Mouse (Mus musculus) CH12.LX (cell line): ENCODE measurements around the gene Kidins220. TPM values are rescaled to one million over a fixed set of nuclear protein-coding genes. Genes with fewer than 3 reads are reported as not detected.

Source experiments
- DNase-seq: peaks from one replicate; pipeline ENCODE4 v3.0.0-alpha.2; 2013; ENCODE audit errors: extremely low read depth
- H3K27ac ChIP-seq: 2 replicates; pipeline ENCODE4 v1.5.1; 2012; ENCODE audit warnings: low read depth, mild to moderate bottlenecking, control low read depth, moderate library complexity; ENCODE audit not compliant: insufficient read depth
- H3K27me3 ChIP-seq: replicated peaks from 2 replicates; pipeline ENCODE3; 2012; ENCODE audit warnings: inconsistent platforms
- H3K36me3 ChIP-seq, 2 experiments: replicated peaks in 1 of 2; 2 replicates each; pipeline versions ENCODE3 to v1.6.1; 2012; ENCODE audit warnings: inconsistent platforms in 1 of 2, low read length in 1 of 2, mild to moderate bottlenecking in 1 of 2, mixed read lengths in 1 of 2, moderate library complexity in 1 of 2; ENCODE audit not compliant: control insufficient read depth in 1 of 2, insufficient read depth in 1 of 2
- H3K4me1 ChIP-seq, 2 experiments: 2 replicates each; pipeline ENCODE4 v1.6.1; 2012; ENCODE audit warnings: inconsistent platforms in 1 of 2, moderate library complexity in 1 of 2; ENCODE audit not compliant: insufficient read depth in 2 of 2, control insufficient read depth in 1 of 2
- H3K4me2 ChIP-seq: 2 replicates; pipeline ENCODE4 v1.6.1; 2012; ENCODE audit warnings: low read depth, mild to moderate bottlenecking, control low read depth; ENCODE audit not compliant: poor library complexity, insufficient read depth, severe bottlenecking
- H3K4me3 ChIP-seq, 3 experiments: fragments of 150-350 bp in 1 of 3; sonication (generic) in 1 of 3; replicated peaks in 1 of 3; 2 replicates each; pipeline versions ENCODE3 to v1.5.1; 2011 to 2012; ENCODE audit warnings: low read depth in 2 of 3, low read length in 2 of 3, mild to moderate bottlenecking in 2 of 3, moderate library complexity in 2 of 3, control low read depth in 1 of 3, improper control_type of control experiment in 1 of 3, inconsistent platforms in 1 of 3, mixed read lengths in 1 of 3; ENCODE audit not compliant: poor library complexity in 1 of 3
- H3K79me2 ChIP-seq: replicated peaks from 2 replicates; pipeline ENCODE4 v1.6.1; 2012; ENCODE audit warnings: mild to moderate bottlenecking, moderate library complexity; ENCODE audit not compliant: control insufficient read depth, poor library complexity, insufficient read depth, severe bottlenecking; ENCODE audit errors: extremely low read depth
- H3K9ac ChIP-seq: 2 replicates; pipeline ENCODE4 v1.6.1; 2012; ENCODE audit warnings: low read depth, mild to moderate bottlenecking, control low read depth, moderate library complexity; ENCODE audit not compliant: insufficient read depth
- H3K9me3 ChIP-seq: replicated peaks from 2 replicates; pipeline ENCODE3; 2012; ENCODE audit warnings: low read length, inconsistent platforms, mixed read lengths
- CHD1 ChIP-seq: IDR thresholded peaks from 2 replicates; pipeline ENCODE4 v1.6.1; 2012; ENCODE audit warnings: low read depth, low read length, improper control_type of control experiment, inconsistent platforms
- E2F4 ChIP-seq: IDR thresholded peaks from 2 replicates; pipeline ENCODE4 v1.6.1; 2011; ENCODE audit warnings: low read depth, low read length, improper control_type of control experiment; ENCODE audit not compliant: insufficient replicate concordance
- EP300 ChIP-seq: IDR thresholded peaks from 2 replicates; pipeline ENCODE4 v1.6.1; 2011; ENCODE audit warnings: low read length, improper control_type of control experiment
- ETS1 ChIP-seq: conservative IDR thresholded peaks from 2 replicates; pipeline ENCODE4 v1.6.1; 2012; ENCODE audit warnings: low read depth, mild to moderate bottlenecking, inconsistent platforms, low read length, improper control_type of control experiment, moderate library complexity
- GABPA ChIP-seq: IDR thresholded peaks from 2 replicates; pipeline ENCODE4 v1.6.1; 2012; ENCODE audit warnings: low read depth, low read length, improper control_type of control experiment, inconsistent platforms; ENCODE audit not compliant: insufficient replicate concordance
- HCFC1 ChIP-seq: IDR thresholded peaks from 2 replicates; pipeline ENCODE4 v1.6.1; 2012; ENCODE audit warnings: low read depth, mild to moderate bottlenecking, inconsistent platforms, low read length, improper control_type of control experiment
- IRF4 ChIP-seq: IDR thresholded peaks from 2 replicates; pipeline ENCODE4 v1.6.1; 2014; ENCODE audit warnings: low read depth, mild to moderate bottlenecking, inconsistent platforms, low read length, improper control_type of control experiment
- KAT2A ChIP-seq: IDR thresholded peaks from 2 replicates; pipeline ENCODE4 v1.6.1; 2012; ENCODE audit warnings: low read length, improper control_type of control experiment, inconsistent platforms; ENCODE audit not compliant: insufficient replicate concordance
- MYC ChIP-seq: IDR thresholded peaks from 2 replicates; pipeline ENCODE4 v1.6.1; 2011; ENCODE audit warnings: low read depth, mild to moderate bottlenecking, improper control_type of control experiment, low read length
- NELFE ChIP-seq: IDR thresholded peaks from 2 replicates; pipeline ENCODE4 v1.6.1; 2011; ENCODE audit warnings: low read depth, low read length, improper control_type of control experiment
- NRF1 ChIP-seq: IDR thresholded peaks from 2 replicates; pipeline ENCODE4 v1.6.1; 2014; ENCODE audit warnings: low read depth, mild to moderate bottlenecking, inconsistent platforms, low read length, improper control_type of control experiment, moderate library complexity
- PAX5 ChIP-seq: IDR thresholded peaks from 2 replicates; pipeline ENCODE4 v1.6.1; 2012; ENCODE audit warnings: low read length, inconsistent platforms, mixed read lengths
- POLR2A ChIP-seq: IDR thresholded peaks from 2 replicates; pipeline ENCODE4 v1.6.1; 2011; ENCODE audit warnings: low read depth, mild to moderate bottlenecking, improper control_type of control experiment, low read length
- SMC3 ChIP-seq: IDR thresholded peaks from 2 replicates; pipeline ENCODE4 v1.6.1; 2011; ENCODE audit warnings: low read depth, low read length, improper control_type of control experiment
- TBP ChIP-seq: conservative IDR thresholded peaks from 2 replicates; pipeline ENCODE4 v1.6.1; 2011; ENCODE audit warnings: low read depth, low read length, improper control_type of control experiment
- USF2 ChIP-seq: conservative IDR thresholded peaks from 2 replicates; pipeline ENCODE4 v1.6.1; 2011; ENCODE audit warnings: low read depth, low read length, improper control_type of control experiment
- ZMIZ1 ChIP-seq: IDR thresholded peaks from 2 replicates; pipeline ENCODE4 v1.6.1; 2012; ENCODE audit warnings: low read depth, mild to moderate bottlenecking, inconsistent platforms, low read length, improper control_type of control experiment
- dilution Hi-C: fragments of 300-500 bp; cut with MboI; formaldehyde crosslinking; loops from 2 replicates; pipeline ENCODE4 v1.14.3; 2020; ENCODE audit warnings: low sequenced_read_pairs; ENCODE audit not compliant: extremely low pct_unique_long_range_greater_than_20kb, extremely low pct_ligation_motif_present
- in situ Hi-C: fragments of 300-500 bp; cut with MboI; formaldehyde crosslinking; loops from 3 replicates; pipeline ENCODE4 v1.14.3; 2019; ENCODE audit warnings: low sequenced_read_pairs, low pct_ligation_motif_present, low pct_unique_long_range_greater_than_20kb, mixed read lengths
- polyA plus RNA-seq: library from polyadenylated mRNA; unstranded; fragments of >175 nt; gene quantifications from 2 replicates; pipeline ENCODE4 v1.2.1, GENCODE M21; 2012; ENCODE audit warnings: low read depth; ENCODE audit not compliant: insufficient read length
- total RNA-seq, 2 experiments: library from RNA; depleted of rRNA; stranded (reverse); fragments of 300-350 nt in 1 of 2; fragments of >200 nt in 1 of 2; gene quantifications; 2 replicates each; pipeline ENCODE4 v1.2.3; 2012 to 2014

Kidins220 gene
- total and polyA plus RNA-seq, 3 experiments: 32.4 to 47.8 (median 39.4) TPM

GRCm38 (mm10) chr12:25034338-25034953 is 59.7 kb downstream of the Kidins220 start:
- Histone ChIP-seq H3K4me2 (no peak overlapping the region), H3K4me3 (no peak overlapping the region), H3K9ac (no peak overlapping the region), H3K4me1 (peaks cover 11 to 24% of the 10 kb centered on the region in 2 experiments), H3K27ac (no peak overlapping the region), H3K9me3 (no peaks in the 10 kb centered on the region), H3K27me3 (no peaks in the 10 kb centered on the region), H3K36me3 (peaks cover 31 to 55% of the 10 kb centered on the region in 2 experiments), H3K79me2 (no peaks in the 10 kb centered on the region; the same call in 1 of the 2 replicates)
- no peak for DNase-seq
- dilution Hi-C loops (no loop called here), in situ Hi-C loops (no loop called here)
- TF ChIP-seq PAX5: no peak
- no peak for TF ChIP-seq USF2
- TF ChIP-seq CHD1: no peak
- no peak for TF ChIP-seq MYC
- TF ChIP-seq E2F4: no peak
- no peak for TF ChIP-seq ETS1
- TF ChIP-seq GABPA: no peak
- TF ChIP-seq IRF4: no peak
- TF ChIP-seq EP300: no peak

GRCm38 (mm10) chr12:25036024-25036423 is 61.3 kb downstream of the Kidins220 start:
- Histone ChIP-seq H3K4me1 (peaks cover 11 to 24% of the 10 kb centered on the region in 2 experiments), H3K79me2 (no peaks in the 10 kb centered on the region; the same call in 1 of the 2 replicates), H3K9me3 (no peaks in the 10 kb centered on the region), H3K4me2 (no peak overlapping the region), H3K27me3 (no peaks in the 10 kb centered on the region), H3K36me3 (peaks cover 32 to 56% of the 10 kb centered on the region in 2 experiments), H3K27ac (no peak overlapping the region), H3K9ac (no peak overlapping the region), H3K4me3 (no peak overlapping the region)
- in situ Hi-C loops (no loop called here), dilution Hi-C loops (no loop called here)
- peak; percentile 19 for DNase-seq
- TF ChIP-seq POLR2A: no peak
- no peak for TF ChIP-seq IRF4
- TF ChIP-seq HCFC1: no peak
- no peak for TF ChIP-seq TBP
- no peak for TF ChIP-seq NELFE
- TF ChIP-seq, all 38 proteins: peak for 0

- in situ Hi-C loops: no loop called here
- H3K4me2 ChIP-seq: no peak overlapping the region
- peaks cover 35 to 57% of the 10 kb centered on the region in 2 experiments for H3K36me3 ChIP-seq
Observed at GRCm38 (mm10) chr12:25037222-25037621, 62.5 kb downstream of the Kidins220 start.

More at GRCm38 (mm10) chr12:25037222-25037621, 62.5 kb downstream of the Kidins220 start:
- dilution Hi-C loops: no loop called here
- no peak overlapping the region for H3K27ac ChIP-seq
- no peaks in the 10 kb centered on the region for H3K9me3 ChIP-seq
- peaks cover 11 to 24% of the 10 kb centered on the region in 2 experiments for H3K4me1 ChIP-seq
- no peaks in the 10 kb centered on the region for H3K27me3 ChIP-seq
- no peak overlapping the region for H3K9ac ChIP-seq
- TF ChIP-seq KAT2A (no peak), NRF1 (peak; percentile 82), SMC3 (no peak), ETS1 (no peak), ZMIZ1 (no peak)
- TF ChIP-seq, all 38 proteins: peak for 1
- peak; percentile 36 for DNase-seq
- Histone ChIP-seq H3K4me3 (no peak overlapping the region), H3K79me2 (no peaks in the 10 kb centered on the region; the same call in 1 of the 2 replicates)
